Mouse (Mus musculus): Measurements from ENCODE around the gene Ptprg.

Gene Ptprg

GRCm38 (mm10) chr14:11683386-11684081 lies 130.2 kb downstream of the Ptprg start:
- DNase-seq (ENCODE audit: low spot score), result no peak

- no peak for DNase-seq (ENCODE audit: low spot score)
Measured at GRCm38 (mm10) chr14:11684104-11684503, 130.8 kb downstream of the Ptprg start.

GRCm38 (mm10) chr14:11687541-11687940 lies 134.2 kb downstream of the Ptprg start:
- DNase-seq (ENCODE audit: low spot score), result no peak

DNA sequence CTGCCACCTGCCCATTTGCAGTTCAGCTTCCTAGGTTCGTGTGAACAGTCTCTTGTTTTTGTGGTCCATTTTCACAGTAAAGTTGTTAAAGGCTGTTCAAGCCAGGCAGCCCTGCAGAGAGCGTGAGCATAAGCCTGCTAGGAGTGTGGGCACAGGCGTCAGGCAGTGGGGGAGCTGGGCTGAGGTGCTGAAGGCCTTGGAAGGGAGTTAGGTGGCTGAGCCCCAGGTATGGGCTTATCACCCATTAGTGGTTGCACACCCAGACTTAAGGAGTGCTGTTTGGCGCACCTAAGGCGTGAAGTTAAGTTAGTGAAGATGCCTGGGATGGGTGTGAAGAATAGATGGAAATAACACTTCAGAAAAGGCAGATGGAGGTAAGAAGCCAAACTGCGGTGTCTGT lies 134.8 kb downstream of the Ptprg start:
- no peak for DNase-seq (ENCODE audit: low spot score)

GRCm38 (mm10) chr14:11690066-11690465 lies 136.7 kb downstream of the Ptprg start:
- no peak for DNase-seq (ENCODE audit: low spot score)

DNA sequence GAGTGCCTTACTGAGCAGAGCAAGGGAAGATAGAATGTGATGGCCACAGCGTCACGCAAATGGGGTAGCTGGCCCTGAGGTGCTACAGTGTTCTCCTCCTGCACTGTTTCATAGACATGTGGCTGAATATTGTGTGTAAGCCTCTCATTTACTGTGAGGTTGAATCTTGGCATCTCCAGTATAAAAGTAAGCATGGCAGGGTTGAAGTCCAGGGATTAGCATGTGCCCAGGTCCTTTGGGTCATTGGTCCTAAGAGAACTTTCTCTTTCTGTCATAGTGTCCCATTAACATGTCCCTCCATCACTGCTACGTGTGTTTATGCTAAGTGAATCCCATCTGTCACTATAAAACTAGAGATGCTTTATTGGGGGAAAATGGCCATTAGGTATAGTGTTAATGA lies 138.2 kb downstream of the Ptprg start:
- no peak for DNase-seq (ENCODE audit: low spot score)

GRCm38 (mm10) chr14:11698880-11699279 lies 145.5 kb downstream of the Ptprg start:
- DNase-seq (ENCODE audit: low spot score), result no peak

- no peak for DNase-seq (ENCODE audit: low spot score)
Measured at GRCm38 (mm10) chr14:11699654-11700053, 146.3 kb downstream of the Ptprg start.

- no peak for DNase-seq (ENCODE audit: low spot score)
Measured at GRCm38 (mm10) chr14:11701516-11702249, 148.4 kb downstream of the Ptprg start.

- DNase-seq (ENCODE audit: low spot score), result no peak
Measured at GRCm38 (mm10) chr14:11702770-11703477, 149.6 kb downstream of the Ptprg start.

- no peak for DNase-seq (ENCODE audit: low spot score)
Measured at GRCm38 (mm10) chr14:11704871-11705270, 151.5 kb downstream of the Ptprg start.

DNA sequence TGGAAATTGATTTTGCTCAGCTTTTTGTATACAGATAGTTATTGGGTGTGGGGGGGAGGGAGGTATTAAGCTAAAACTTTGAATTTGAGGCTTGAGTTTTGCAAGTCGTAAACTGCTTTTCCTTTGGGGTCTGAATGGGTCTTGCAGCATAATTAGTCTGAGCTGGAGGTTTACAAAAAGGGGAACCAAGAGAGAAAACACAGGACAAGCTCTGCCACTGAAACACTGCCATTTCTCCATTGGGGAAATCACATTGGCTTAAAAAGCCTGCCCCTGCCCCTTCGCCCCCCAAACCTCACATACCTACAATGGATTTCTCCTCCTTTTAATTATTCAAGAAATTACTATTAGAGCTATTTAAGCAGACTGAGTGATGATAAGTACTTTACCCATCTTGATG lies 156.0 kb downstream of the Ptprg start:
- DNase-seq (ENCODE audit: low spot score), result no peak

DNA sequence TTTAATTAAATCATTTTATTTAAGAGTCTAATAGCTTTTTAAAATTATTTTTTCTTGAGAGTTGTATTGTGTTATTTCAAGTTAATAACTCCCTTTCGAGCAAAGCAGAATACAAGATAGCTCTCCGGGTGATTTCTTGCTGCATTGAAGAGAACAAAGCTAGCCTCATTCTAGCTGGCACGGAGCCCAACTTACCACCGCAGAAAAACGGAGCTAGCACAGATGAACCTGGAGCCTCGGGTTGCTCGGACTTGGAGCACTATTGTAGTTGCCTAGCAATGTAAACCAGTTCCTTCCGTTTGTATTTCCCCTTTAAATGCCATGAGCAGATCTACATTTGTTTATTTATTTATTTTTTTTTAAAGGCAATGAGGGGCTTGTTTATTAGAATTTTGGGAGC lies 156.5 kb downstream of the Ptprg start:
- no peak for DNase-seq (ENCODE audit: low spot score)

GRCm38 (mm10) chr14:11710410-11711122 lies 157.2 kb downstream of the Ptprg start:
- DNase-seq (ENCODE audit: low spot score), result no peak

DNA sequence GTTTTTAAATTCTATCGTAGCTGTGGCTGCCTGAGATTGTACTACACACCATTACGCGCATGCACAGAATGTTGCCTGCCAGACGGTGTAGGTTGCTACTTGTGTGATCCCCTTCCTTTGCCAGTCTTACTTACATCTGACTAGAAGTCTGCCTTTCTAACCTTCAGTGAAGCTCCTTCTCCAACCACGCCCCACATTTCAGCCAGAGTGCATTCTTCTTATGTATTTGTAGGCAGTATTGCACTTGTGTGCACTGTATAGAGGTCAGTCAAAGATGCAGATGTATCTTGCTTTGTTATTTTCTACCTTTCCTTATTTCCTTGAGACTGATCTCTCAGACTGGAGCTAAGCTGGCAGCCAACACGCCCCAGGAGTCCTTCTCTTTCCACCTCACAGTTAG lies 158.8 kb downstream of the Ptprg start:
- no peak for DNase-seq (ENCODE audit: low spot score)

GRCm38 (mm10) chr14:11716230-11716629 lies 162.9 kb downstream of the Ptprg start:
- DNase-seq (ENCODE audit: low spot score), result no peak

DNA sequence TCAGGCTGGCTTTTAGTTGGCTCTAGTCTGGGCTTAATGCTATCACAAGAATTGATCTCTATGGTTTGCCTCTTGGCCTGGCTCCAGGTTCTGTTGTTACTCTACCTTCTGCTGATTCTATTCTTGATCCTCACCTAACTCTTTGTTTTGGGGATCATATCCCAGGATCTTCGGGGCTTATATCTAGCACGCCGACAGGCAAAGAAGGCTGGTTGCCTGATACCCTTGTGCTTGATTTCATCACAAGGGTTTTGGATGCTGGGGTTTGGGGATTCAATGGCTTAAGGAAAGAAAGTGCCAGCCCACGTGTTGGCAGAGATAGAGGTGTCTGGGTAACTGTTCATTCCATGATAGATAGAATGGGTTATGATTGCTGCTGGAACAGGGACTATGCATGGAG lies 164.9 kb downstream of the Ptprg start:
- DNase-seq (ENCODE audit: low spot score), result no peak

- no peak for DNase-seq (ENCODE audit: low spot score)
Measured at GRCm38 (mm10) chr14:11719259-11719658, 165.9 kb downstream of the Ptprg start.

GRCm38 (mm10) chr14:11722101-11722500 lies 168.8 kb downstream of the Ptprg start:
- DNase-seq (ENCODE audit: low spot score), result no peak

GRCm38 (mm10) chr14:11723876-11724275 lies 170.5 kb downstream of the Ptprg start:
- DNase-seq (ENCODE audit: low spot score), result no peak

DNA sequence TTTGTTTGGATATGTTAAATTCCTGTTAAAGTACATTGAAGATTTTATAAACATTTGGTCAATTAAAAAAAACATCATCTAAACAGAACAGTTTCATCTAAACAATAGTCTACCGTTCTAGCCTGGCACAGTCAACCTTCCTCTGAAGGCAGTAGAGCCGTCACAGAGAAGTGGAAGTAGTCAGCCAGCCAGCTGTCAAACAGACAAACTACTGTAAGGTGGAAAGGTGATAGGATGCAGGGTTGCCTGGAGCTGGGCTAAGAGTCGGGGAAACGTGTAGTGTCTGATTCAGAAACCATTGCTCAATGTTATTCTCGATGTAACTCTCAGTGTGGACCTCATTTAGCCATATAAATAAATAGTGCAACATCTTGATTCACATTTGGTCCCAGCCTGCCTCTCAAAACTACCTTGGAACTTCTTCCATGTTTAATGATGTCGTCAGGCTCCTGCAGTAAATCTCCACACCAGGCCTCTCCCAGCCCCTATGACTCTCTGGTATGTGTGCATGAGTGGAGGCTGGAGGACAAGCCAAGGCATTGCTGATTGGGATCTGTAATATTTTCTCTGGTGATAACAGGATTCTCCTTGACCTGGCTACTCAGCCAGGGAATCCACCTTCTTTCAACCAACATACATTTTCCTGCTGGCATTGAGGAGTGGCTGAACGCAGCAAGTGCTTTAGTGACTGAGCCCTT lies 178.0 kb downstream of the Ptprg start:
- DNase-seq (ENCODE audit: low spot score), result no peak

DNA sequence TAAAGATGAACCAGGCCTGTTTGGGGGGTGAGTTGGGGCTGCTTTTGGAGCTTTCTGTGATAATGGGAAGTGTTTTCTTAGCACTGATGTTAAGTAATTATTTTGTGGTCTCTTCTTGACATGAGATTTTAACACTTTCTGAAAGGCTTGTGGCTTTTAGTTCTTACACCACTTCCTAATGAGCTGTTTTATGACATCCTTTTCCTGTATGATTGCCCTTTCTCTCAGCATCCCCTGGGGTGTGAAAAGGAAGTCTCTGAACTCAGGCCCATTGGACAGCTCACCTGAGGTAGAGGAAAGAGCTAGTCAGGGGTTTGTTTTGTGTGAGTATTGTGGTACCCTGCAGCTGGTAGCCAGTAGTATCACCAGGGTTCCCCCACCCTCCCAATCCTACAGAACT lies 179.0 kb downstream of the Ptprg start:
- DNase-seq (ENCODE audit: low spot score), result no peak
